Mouse (Mus musculus) intestine, postnatal 0 days (tissue): Measurements from ENCODE around the gene Ear10. TPM values are rescaled to one million over a fixed set of nuclear protein-coding genes. Genes with fewer than 3 reads are reported as not detected.
"Not testable (repeated sequence)": the region's sequence is repeated elsewhere in the genome, so short reads cannot be mapped to it uniquely, and the experiment has no call there.

Experiments used
- ATAC-seq: fragments of 200-750 bp; cut with Nextera tagmentation; 2 replicates; pipeline ENCODE4 v1.8.0; 2017; ENCODE audit warnings: mild to moderate bottlenecking, moderate TSS enrichment, moderate library complexity
- H3K27ac ChIP-seq: fragments of 300-500 bp; sonication (generic); 2 replicates; pipeline ENCODE4 v1.5.1; 2014; ENCODE audit warnings: mild to moderate bottlenecking, low read depth, low read length, moderate library complexity
- H3K27me3 ChIP-seq: fragments of 300-500 bp; sonication (generic); replicated peaks from 2 replicates; pipeline ENCODE4 v1.6.1; 2014; ENCODE audit warnings: low read length, mixed read lengths; ENCODE audit not compliant: control insufficient read depth, insufficient read depth
- H3K36me3 ChIP-seq: fragments of 300-500 bp; sonication (generic); 2 replicates; pipeline ENCODE4 v1.6.1; 2014; ENCODE audit warnings: mild to moderate bottlenecking, moderate library complexity; ENCODE audit not compliant: control insufficient read depth, insufficient read depth
- H3K4me1 ChIP-seq: fragments of 300-500 bp; sonication (generic); replicated peaks from 2 replicates; pipeline ENCODE4 v1.6.1; 2014; ENCODE audit warnings: antibody characterized with exemption, low read length, mixed read lengths; ENCODE audit not compliant: control insufficient read depth, insufficient read depth
- H3K4me2 ChIP-seq: fragments of 300-500 bp; sonication (generic); replicated peaks from 2 replicates; pipeline ENCODE4 v1.6.1; 2014; ENCODE audit warnings: low read depth, mild to moderate bottlenecking, moderate library complexity
- H3K4me3 ChIP-seq: fragments of 300-500 bp; sonication (generic); 2 replicates; pipeline ENCODE4 v1.5.1; 2014; ENCODE audit warnings: low read depth, low read length
- H3K9ac ChIP-seq: fragments of 300-500 bp; sonication (generic); 2 replicates; pipeline ENCODE4 v1.6.1; 2014; ENCODE audit warnings: mild to moderate bottlenecking, low read depth, low read length
- H3K9me3 ChIP-seq: fragments of 300-500 bp; sonication (generic); 2 replicates; pipeline ENCODE4 v1.6.1; 2016; ENCODE audit warnings: mixed run types; ENCODE audit not compliant: control insufficient read depth
- CTCF ChIP-seq: sonication (generic); IDR thresholded peaks from 2 replicates; pipeline ENCODE4 v1.5.1; 2016; ENCODE audit warnings: low read depth, mild to moderate bottlenecking, control low read depth, antibody characterized with exemption, moderate library complexity
- WGBS: fragments of 180-500 bp; shearing (Covaris S2); extraction: QIAGEN DNeasy Blood & Tissue Kit; methylation state at CpG from one replicate; pipeline ENCODE4 v1.1.7; 2014; 5-methylcytosine and 5-hydroxymethylcytosine counted together
- polyA plus RNA-seq: library from polyadenylated mRNA; unstranded; fragments of >200 nt; fragmentation: Nextera tagmentation; extraction: Ambion mirVana; gene quantifications from 2 replicates; pipeline ENCODE4 v1.2.1, GENCODE M21; 2015

The Ear10 gene
- polyA plus RNA-seq, 1 experiment from 2014 or later, result not detected

DNA sequence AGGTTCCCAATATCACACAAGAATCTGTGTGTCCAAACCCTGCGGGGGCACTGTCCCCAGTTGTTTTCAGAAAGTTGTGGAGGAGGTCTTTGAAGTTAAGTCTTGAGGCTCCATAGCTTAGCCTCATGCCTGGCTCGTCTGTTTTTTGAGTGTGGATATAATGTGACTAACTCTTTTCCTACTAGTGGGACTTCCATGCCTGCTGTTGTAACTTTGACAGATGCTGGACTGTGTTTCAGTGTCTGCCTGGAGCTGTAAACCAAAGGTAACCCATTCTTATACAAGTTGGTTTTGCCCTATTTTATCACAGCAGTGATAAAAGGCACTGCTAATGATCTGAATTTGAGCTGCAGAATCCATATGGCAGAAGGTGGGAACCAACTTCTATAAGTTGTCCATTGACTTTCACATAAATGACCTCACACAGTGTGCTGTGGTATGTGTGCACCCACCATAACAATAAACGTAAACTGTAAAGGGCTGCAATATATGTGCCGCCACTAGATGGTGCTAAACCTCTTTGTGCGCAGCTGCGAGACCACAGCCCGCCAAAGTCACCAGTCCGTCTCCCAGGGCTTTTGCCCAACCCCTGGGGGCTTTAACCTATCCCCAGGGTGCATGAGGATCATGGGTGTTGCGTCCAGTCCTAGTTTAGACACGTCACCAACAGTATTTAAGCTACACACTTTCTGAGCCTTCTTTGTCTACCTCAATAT lies 1.5 kb upstream of the Ear10 start, which contains the start of gene Gm8113:
Gene Gm8113, plus strand, starts transcription at position 703 of the 716 bp plus-strand sequence.
- ATAC-seq, result peak; percentile 89
- Histone ChIP-seq H3K9ac (peak within 1 kb of the TSS; percentile 48), H3K27ac (peak within 1 kb of the TSS; percentile 21; the same call in 1 of the 2 replicates), H3K4me3 (peak within 1 kb of the TSS; percentile 56), H3K4me2 (peak within 1 kb of the TSS; percentile 67)
- H3K4me1 ChIP-seq, H3K36me3 ChIP-seq, H3K9me3 ChIP-seq, H3K27me3 ChIP-seq: not testable (repeated sequence)
- TF ChIP-seq CTCF, result peak; percentile 89
- 9% methylated on average over 10 of the region's 10 CpGs for WGBS

DNA sequence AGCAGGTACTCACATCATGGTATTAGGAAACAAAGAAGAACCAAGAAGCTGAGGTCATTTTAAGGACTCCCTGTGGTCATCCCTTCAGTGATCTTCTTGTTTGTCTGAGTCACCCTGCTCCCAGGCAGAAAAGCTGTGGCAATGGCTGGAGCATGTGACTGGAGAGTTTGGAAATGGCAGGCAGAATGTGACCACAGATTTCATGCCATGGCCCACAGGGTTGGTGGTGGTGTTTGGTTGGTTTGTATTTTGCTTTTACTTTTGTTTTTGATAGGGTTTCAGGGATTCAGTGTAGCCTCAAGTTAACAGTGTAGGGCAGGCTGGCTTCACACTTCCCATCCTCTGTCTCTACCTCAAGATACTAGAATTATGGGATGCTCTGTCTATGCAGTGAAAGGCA lies 5.1 kb downstream of the Ear10 start:
- H3K9ac ChIP-seq, H3K4me2 ChIP-seq, H3K4me3 ChIP-seq, H3K9me3 ChIP-seq, H3K27ac ChIP-seq, H3K36me3 ChIP-seq, ATAC-seq, H3K4me1 ChIP-seq, H3K27me3 ChIP-seq: not testable (repeated sequence)

DNA sequence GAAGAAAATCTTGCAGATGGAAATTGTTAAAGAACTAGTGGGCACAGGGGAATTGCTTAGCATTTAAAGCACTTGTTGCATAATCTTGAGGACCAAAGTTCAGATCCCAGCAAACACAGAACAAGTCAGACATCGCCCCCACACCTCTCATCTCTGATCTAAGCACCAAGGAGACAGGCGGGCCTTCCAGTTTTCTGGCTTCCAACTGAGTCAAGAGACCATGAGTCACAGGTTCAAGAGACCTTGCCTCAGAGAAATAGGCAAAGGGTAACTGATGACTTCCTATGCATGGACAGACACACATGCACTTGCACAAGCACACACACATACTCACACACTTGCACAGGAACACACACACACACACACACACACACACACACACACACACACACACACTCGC lies 24.8 kb downstream of the Ear10 start:
- 0 out of 2 replicates have a peak, but pooled peaks have one; percentile 22 for ATAC-seq

DNA sequence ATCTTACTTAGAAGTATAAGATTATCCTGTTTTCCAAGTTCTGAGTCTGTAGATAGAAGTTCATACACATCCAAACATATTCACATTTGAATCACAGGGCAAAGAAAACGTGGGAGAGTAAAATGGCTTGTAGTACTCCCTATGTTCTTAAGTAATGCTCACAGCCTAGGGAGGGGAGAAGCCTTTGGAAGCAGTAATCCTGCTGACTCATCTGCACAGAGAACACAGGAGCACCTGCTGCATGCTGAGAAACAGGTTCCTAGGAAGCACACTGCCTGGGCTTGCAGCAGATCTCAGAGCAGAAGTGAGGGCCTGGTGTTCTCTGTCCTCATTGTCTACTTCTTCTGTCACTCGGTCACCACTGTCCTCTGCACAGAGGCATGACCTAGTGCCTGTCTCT lies 28.0 kb downstream of the Ear10 start:
- not testable (repeated sequence) for H3K9me3 ChIP-seq, ATAC-seq, H3K27ac ChIP-seq, H3K9ac ChIP-seq, H3K4me1 ChIP-seq, H3K36me3 ChIP-seq, H3K27me3 ChIP-seq, H3K4me3 ChIP-seq, H3K4me2 ChIP-seq
- 30% methylated on average over 1 of the region's 2 CpGs for WGBS

More for the DNA sequence above, 24.8 kb downstream of the Ear10 start:
- H3K4me2 ChIP-seq, H3K27me3 ChIP-seq, H3K4me3 ChIP-seq, H3K27ac ChIP-seq, H3K9ac ChIP-seq, H3K36me3 ChIP-seq, H3K9me3 ChIP-seq, H3K4me1 ChIP-seq: not testable (repeated sequence)
- WGBS, result 48% methylated on average over 3 of the region's 3 CpGs

DNA sequence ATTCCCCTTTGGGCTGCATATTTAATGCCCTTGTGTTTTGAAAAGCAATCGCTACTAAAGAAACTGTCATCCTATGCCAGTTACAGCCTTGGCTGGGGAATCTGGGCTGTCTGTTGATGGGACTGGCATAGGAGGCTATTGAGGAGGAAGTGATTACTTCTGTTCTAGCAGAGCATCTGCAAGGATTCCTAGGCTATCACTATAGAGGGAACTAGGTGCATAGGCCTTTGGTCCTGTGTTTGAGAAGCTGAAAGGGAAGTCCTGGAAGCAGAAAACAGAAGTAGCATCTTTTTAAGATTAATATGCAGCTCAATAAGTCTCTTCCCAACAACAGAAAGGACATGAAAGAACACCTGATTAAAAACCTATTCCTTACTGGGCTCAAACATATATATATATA lies 32.1 kb downstream of the Ear10 start:
- H3K9me3 ChIP-seq, ATAC-seq, H3K27ac ChIP-seq, H3K9ac ChIP-seq, H3K27me3 ChIP-seq, H3K4me1 ChIP-seq, H3K4me3 ChIP-seq, H3K36me3 ChIP-seq, H3K4me2 ChIP-seq: not testable (repeated sequence)
- WGBS, result 100% methylated on average over 1 of the region's 1 CpGs

DNA sequence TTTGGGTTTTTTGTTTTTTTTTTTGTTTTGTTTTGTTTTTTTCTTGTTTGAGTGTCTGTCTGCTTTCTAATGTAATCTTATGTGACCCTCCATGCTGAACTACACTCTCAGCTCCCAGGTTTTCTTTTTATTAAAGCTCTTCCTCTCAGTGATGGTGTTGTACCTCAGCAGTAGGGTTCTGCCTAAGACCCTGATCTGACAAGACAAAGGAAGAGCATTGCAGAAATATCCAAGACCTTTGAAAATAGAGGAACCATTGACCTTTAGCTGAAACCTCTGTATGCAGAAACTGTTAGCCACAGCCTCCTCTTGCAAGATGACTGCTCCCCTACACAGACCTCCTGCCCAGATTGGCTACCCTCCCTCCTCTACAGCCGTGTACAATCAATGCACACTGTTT lies 37.1 kb downstream of the Ear10 start:
- not testable (repeated sequence) for H3K27me3 ChIP-seq, H3K36me3 ChIP-seq, H3K27ac ChIP-seq, H3K4me2 ChIP-seq, H3K4me3 ChIP-seq, H3K4me1 ChIP-seq, ATAC-seq, H3K9me3 ChIP-seq, H3K9ac ChIP-seq
- 42% methylated on average over 1 of the region's 1 CpGs for WGBS

DNA sequence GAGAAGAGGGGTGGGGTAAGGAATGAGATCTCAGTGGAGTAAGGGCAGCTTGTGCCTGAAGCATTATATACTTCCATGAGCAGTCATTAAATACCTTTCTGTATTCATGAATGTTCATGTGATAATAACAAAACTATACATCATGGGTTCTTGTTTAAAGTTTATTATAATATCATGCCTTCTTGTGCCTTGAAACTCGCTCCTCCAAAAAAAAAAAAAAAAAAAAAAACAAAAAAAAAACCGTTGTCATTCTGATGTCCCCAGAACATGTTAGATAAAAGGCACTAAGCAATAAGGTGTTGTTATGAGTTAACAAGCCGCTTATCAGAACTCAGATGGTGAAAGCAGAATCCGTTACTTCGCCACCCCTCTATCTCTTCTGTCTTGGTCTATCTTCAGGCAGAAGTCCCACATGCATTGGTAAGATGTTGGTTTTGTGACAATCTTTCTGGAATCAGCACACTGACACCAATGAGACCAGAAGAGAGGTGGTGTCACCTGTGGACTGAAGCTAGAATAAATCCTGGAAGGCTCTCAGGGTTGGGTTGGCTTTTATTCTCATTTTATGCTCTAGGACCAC lies 43.3 kb downstream of the Ear10 start:
- H3K4me3 ChIP-seq, H3K27ac ChIP-seq, H3K36me3 ChIP-seq, H3K27me3 ChIP-seq, H3K4me1 ChIP-seq, H3K9me3 ChIP-seq, ATAC-seq, H3K9ac ChIP-seq, H3K4me2 ChIP-seq: not testable (repeated sequence)
- WGBS, result 81% methylated on average over 5 of the region's 5 CpGs

DNA sequence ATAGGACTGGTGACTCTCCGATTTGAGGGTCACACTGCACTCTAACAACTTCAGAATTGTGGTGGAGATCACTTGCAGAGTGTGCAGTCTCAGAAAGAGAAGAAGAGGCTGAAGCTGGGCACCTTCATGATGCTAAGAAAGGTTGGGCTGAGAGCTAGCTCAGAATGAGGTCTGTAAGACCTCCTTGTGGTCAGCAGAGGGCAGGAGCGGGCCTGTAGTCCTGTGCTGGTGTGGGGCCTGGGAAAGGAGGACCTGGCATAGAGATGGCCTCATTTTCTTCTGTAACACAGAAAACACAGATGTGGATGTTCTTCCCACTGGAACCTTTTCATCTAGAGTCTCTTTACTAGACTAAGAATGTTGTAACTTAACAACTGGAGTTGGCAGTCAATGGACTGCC lies 45.6 kb downstream of the Ear10 start:
- 56% methylated on average over 1 of the region's 2 CpGs for WGBS
- not testable (repeated sequence) for H3K9ac ChIP-seq, H3K4me1 ChIP-seq, H3K9me3 ChIP-seq, ATAC-seq, H3K4me2 ChIP-seq, H3K27me3 ChIP-seq, H3K4me3 ChIP-seq, H3K36me3 ChIP-seq, H3K27ac ChIP-seq

DNA sequence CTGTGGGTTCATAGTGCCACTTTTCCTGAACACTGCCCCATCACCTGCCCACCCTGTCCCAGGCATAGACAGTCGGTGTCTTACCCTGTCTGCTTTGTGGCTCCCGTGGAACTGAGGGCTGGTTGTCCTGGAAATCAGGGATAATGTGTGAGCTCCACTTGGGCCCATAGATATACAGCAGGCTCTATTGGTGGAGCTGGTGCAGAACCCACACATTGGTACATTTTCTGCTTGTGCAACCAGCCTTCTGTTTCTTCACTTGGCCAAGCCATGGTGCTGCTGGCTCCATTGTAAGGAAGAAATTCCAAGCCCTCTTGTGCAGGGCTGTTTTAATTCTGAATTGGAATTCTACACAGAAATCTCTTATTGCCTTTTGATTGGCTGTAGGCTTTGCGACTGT lies 47.9 kb downstream of the Ear10 start, which contains the start of gene Ear1:
Gene Ear1, minus strand, starts transcription at position 101 of the 400 bp plus-strand sequence.
- not testable (repeated sequence) for H3K4me3 ChIP-seq, H3K9me3 ChIP-seq, H3K36me3 ChIP-seq, H3K4me1 ChIP-seq, H3K27ac ChIP-seq, H3K9ac ChIP-seq, H3K4me2 ChIP-seq, H3K27me3 ChIP-seq, ATAC-seq
- WGBS, result 81% methylated on average over 2 of the region's 3 CpGs
